Mouse (Mus musculus) stomach, postnatal 0 days (tissue): ENCODE data around the gene Drd4. TPM values are rescaled to one million over a fixed set of nuclear protein-coding genes. Genes with fewer than 3 reads are reported as not detected.
"Not testable (repeated sequence)": the region's sequence is repeated elsewhere in the genome, so short reads cannot be mapped to it uniquely, and the experiment has no call there.

Experiments used
- ATAC-seq: fragments of 200-750 bp; cut with Nextera tagmentation; 2 replicates; pipeline ENCODE4 v1.8.0; 2017; ENCODE audit not compliant: low FRiP score, low TSS enrichment
- DNase-seq: peaks from one replicate; pipeline ENCODE4 v3.0.0-alpha.2; 2016; ENCODE audit warnings: low spot score
- H3K27ac ChIP-seq: fragments of 300-500 bp; sonication (generic); replicated peaks from 2 replicates; pipeline ENCODE4 v1.5.1; 2014; ENCODE audit warnings: mild to moderate bottlenecking, control low read depth
- H3K27me3 ChIP-seq: fragments of 300-500 bp; sonication (generic); 2 replicates; pipeline ENCODE4 v1.6.1; 2014; ENCODE audit warnings: low read length; ENCODE audit not compliant: control insufficient read depth, insufficient read depth
- H3K36me3 ChIP-seq: fragments of 300-500 bp; sonication (generic); 2 replicates; pipeline ENCODE4 v1.6.1; 2014; ENCODE audit warnings: low read length, mixed read lengths; ENCODE audit not compliant: control insufficient read depth, insufficient read depth
- H3K4me1 ChIP-seq: fragments of 300-500 bp; sonication (generic); replicated peaks from 2 replicates; pipeline ENCODE4 v1.6.1; 2014; ENCODE audit warnings: antibody characterized with exemption; ENCODE audit not compliant: control insufficient read depth, insufficient read depth
- H3K4me2 ChIP-seq: fragments of 300-500 bp; sonication (generic); replicated peaks from 2 replicates; pipeline ENCODE4 v1.6.1; 2014; ENCODE audit warnings: low read depth, mild to moderate bottlenecking, control low read depth, moderate library complexity
- H3K4me3 ChIP-seq: fragments of 300-500 bp; sonication (generic); 2 replicates; pipeline ENCODE4 v1.5.1; 2014; ENCODE audit warnings: low read depth, low read length, control low read depth
- H3K9ac ChIP-seq: fragments of 300-500 bp; sonication (generic); 2 replicates; pipeline ENCODE4 v1.6.1; 2014; ENCODE audit warnings: mild to moderate bottlenecking, low read length, control low read depth, mixed read lengths
- H3K9me3 ChIP-seq: fragments of 300-500 bp; sonication (generic); 2 replicates; pipeline ENCODE4 v1.6.1; 2016; ENCODE audit warnings: low read length; ENCODE audit not compliant: control insufficient read depth
- CTCF ChIP-seq: IDR thresholded peaks from 2 replicates; pipeline ENCODE4 v1.5.1; 2016; ENCODE audit warnings: antibody characterized with exemption, low read depth, mild to moderate bottlenecking, moderate library complexity
- EP300 ChIP-seq: optimal IDR thresholded peaks from 2 replicates; pipeline ENCODE3; 2016; ENCODE audit warnings: antibody characterized with exemption
- WGBS: fragments of 180-500 bp; shearing (Covaris S2); extraction: QIAGEN DNeasy Blood & Tissue Kit; methylation state at CpG from one replicate; pipeline ENCODE4 v1.1.7; 2014; 5-methylcytosine and 5-hydroxymethylcytosine counted together
- polyA plus RNA-seq: library from polyadenylated mRNA; unstranded; fragments of >200 nt; fragmentation: Nextera tagmentation; extraction: Ambion mirVana; gene quantifications from 2 replicates; pipeline ENCODE4 v1.2.1, GENCODE M21; 2015

Gene Drd4
- polyA plus RNA-seq: 0.06 and 0.16 TPM in 2 replicates

DNA sequence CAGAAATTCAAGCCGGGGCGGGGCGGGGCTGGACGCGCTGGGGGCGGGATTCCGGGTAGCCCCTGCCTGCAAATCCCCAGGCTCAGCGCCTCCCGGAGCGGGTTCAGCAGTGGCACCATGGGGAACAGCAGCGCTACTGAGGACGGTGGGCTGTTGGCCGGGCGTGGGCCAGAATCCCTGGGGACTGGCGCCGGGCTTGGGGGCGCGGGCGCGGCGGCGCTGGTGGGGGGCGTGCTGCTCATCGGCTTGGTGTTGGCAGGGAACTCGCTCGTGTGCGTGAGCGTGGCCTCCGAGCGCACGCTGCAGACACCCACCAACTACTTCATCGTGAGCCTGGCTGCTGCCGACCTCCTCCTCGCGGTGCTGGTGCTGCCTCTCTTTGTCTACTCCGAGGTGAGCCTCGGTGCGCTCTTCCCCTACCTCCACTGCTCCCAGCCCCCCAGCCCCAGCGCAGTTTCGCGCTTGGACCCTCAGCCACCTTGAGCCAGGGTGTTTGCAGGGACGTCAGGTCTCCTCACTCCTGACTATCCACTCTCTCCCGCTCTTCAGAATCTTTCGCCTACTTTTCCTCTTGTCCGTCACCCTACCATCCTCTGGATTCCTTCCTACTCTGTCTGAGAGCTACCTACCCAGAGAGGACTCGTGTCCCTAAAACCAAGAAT is at the start of gene Drd4:
TSS of gene Drd4 (plus strand) at position 86 of the 662 bp plus-strand sequence.
- Histone ChIP-seq H3K4me2 (peak within 1 kb of the TSS; percentile 71), H3K9ac (peak within 1 kb of the TSS; percentile 45), H3K27ac (no peak within 1 kb of the TSS), H3K27me3 (peaks cover 9% of the 10 kb centered on the region; the same call in 1 of the 2 replicates), H3K9me3 (no peaks in the 10 kb centered on the region), H3K4me3 (peak within 1 kb of the TSS; percentile 39), H3K36me3 (no peaks in the 10 kb centered on the region), H3K4me1 (no peaks in the 10 kb centered on the region)
- TF ChIP-seq EP300 (no peak), CTCF (no peak)
- WGBS: 5% methylated on average over 38 of the region's 46 CpGs
- peak; percentile 48 for DNase-seq
- ATAC-seq: peak; percentile 46; the same call in 1 of the 2 replicates

DNA sequence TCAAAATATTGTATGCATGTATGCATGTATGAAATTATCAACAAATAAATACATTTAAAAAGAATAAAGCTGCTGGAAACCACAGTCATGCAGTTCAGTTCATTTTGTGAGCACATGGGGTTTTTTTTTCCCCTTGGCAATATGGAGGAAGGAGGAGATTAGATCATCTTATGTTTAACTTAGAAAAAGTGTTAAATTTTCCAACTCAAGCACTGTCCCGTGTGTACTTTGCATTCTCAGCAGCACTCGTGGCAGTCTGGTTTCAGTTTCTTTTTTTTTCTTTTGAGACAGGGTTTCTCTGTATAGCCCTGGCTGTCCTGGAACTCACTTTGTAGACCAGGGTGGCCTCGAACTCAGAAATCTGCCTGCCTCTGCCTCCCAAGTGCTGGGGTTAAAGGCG is 41.3 kb upstream of the Drd4 start:
- not testable (repeated sequence) for H3K27ac ChIP-seq, H3K4me1 ChIP-seq, ATAC-seq, DNase-seq, H3K27me3 ChIP-seq, H3K9me3 ChIP-seq, H3K4me2 ChIP-seq, H3K4me3 ChIP-seq, H3K9ac ChIP-seq
- H3K36me3 ChIP-seq: peaks cover 24% of the 10 kb centered on the region
- 80% methylated on average over 4 of the region's 4 CpGs for WGBS

DNA sequence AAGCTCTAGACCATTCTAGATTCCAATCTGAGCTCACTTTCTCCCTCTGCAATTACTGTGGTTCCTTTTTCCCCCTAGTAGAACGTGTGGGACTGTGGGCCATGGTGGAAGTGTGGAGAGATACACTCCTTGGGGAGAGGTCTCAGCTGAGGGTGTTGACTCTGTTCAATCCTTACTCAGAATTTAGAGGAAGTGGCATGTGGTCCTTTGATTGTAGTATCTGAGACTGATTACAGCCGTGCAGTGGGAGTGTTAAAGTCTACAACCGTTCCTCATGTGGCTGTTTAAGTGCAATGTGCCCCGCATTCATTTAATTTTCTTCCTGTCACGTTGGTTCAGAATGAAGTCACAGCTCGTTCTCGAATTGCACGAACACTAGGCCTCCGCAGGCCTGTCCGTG is 35.6 kb upstream of the Drd4 start:
- TF ChIP-seq EP300 (no peak), CTCF (no peak)
- ATAC-seq (no peak), DNase-seq (no peak)
- Histone ChIP-seq H3K27ac (no peak overlapping the region), H3K4me2 (no peak overlapping the region), H3K27me3 (no peaks in the 10 kb centered on the region), H3K4me1 (no peaks in the 10 kb centered on the region), H3K36me3 (peaks cover 54% of the 10 kb centered on the region), H3K9me3 (no peaks in the 10 kb centered on the region), H3K9ac (no peak overlapping the region), H3K4me3 (no peak overlapping the region)
- 86% methylated on average over 10 of the region's 10 CpGs for WGBS

DNA sequence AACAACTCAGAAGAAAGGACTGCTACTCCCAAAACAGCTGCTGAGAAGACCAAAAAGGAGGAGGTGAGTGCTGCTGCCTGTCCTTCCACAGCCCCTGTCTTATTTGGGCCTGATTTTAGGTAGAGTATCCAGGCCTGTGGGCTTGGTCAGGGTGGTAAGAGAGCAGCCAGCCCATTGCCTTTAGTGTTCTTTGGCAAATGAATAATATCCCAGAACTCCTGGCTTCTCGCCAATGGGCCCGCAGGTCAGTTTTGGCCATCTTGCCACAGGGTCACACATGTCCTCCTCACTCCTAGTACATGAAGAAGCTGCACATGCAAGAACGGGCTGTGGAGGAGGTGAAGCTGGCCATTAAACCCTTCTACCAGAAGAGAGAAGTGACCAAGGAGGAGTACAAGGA is 30.3 kb upstream of the Drd4 start:
- Histone ChIP-seq H3K4me3 (no peak overlapping the region), H3K9ac (no peak overlapping the region), H3K36me3 (peaks cover 67% of the 10 kb centered on the region), H3K4me2 (no peak overlapping the region), H3K9me3 (no peaks in the 10 kb centered on the region), H3K27me3 (no peaks in the 10 kb centered on the region), H3K4me1 (no peaks in the 10 kb centered on the region), H3K27ac (no peak overlapping the region)
- WGBS: 77% methylated on average over 3 of the region's 3 CpGs
- TF ChIP-seq CTCF: no peak
- no peak for TF ChIP-seq EP300
- no peak for DNase-seq
- ATAC-seq: no peak

DNA sequence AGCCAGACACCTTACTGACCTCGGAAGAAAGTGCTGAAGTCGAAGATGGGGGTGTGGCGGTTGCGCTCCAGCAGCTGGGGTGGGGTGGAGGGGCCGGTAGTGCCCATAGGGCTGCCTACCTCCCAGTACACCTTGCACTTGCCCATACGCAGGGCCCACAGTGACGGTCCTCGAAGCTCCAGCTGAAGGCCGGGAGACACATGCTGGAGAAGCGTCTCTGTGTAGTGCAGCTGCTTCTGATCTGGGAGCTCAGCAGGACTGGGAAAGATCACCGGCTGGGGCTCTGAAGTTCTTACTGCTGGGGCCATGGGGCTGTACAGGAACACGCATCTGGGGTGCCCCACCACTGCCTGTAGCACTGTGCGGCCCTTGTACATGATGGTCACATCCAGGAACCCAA is 28.2 kb upstream of the Drd4 start:
- no peaks in the 10 kb centered on the region for H3K27me3 ChIP-seq
- H3K9me3 ChIP-seq: no peaks in the 10 kb centered on the region
- DNase-seq (no peak), ATAC-seq (no peak)
- no peak overlapping the region for H3K4me3 ChIP-seq
- no peak overlapping the region for H3K27ac ChIP-seq
- no peaks in the 10 kb centered on the region for H3K4me1 ChIP-seq
- H3K4me2 ChIP-seq: no peak overlapping the region
- H3K36me3 ChIP-seq: peaks cover 47% of the 10 kb centered on the region
- TF ChIP-seq EP300: no peak
- TF ChIP-seq CTCF: no peak
- 91% methylated on average over 13 of the region's 13 CpGs for WGBS
- H3K9ac ChIP-seq: no peak overlapping the region

DNA sequence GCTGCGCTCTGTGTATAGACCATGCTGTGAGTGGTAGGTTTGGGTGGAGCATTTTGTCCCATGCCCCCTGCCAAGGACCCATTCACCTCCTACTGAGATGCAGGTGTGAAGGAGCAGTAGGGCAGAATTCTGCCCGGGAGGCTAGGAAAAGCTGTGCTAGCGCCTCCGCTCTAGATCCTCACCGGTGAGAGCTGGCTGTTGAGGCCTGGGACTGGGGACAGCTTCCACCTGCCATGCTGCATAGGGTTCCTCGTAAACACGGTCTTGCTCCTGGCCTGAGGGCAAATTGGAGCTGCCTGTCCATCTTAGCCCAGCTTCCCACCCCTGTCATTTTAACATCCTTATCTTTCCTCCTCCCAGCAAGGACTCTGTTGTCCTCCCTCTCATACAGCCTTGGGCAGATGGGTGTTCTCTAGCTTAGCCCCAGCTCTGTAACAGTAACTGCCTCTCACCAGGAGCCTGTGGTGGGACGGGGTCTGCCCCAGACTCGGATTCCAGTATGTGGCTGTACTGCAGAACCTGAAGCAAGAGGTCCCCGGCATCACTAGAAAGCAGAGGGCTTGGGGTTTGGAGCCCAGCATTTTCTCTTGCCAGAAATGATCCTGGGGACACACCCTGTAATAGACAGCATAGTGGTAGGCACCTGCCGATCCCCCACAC is 27.6 kb upstream of the Drd4 start:
- ATAC-seq (no peak), DNase-seq (no peak)
- H3K4me3 ChIP-seq: no peak overlapping the region
- no peak overlapping the region for H3K9ac ChIP-seq
- no peaks in the 10 kb centered on the region for H3K9me3 ChIP-seq
- H3K36me3 ChIP-seq: peaks cover 44% of the 10 kb centered on the region
- 75% methylated on average over 11 of the region's 11 CpGs for WGBS
- no peaks in the 10 kb centered on the region for H3K4me1 ChIP-seq
- no peaks in the 10 kb centered on the region for H3K27me3 ChIP-seq
- TF ChIP-seq EP300: no peak
- no peak for TF ChIP-seq CTCF
- H3K4me2 ChIP-seq: no peak overlapping the region
- no peak overlapping the region for H3K27ac ChIP-seq
